In the genomic region with DNA sequence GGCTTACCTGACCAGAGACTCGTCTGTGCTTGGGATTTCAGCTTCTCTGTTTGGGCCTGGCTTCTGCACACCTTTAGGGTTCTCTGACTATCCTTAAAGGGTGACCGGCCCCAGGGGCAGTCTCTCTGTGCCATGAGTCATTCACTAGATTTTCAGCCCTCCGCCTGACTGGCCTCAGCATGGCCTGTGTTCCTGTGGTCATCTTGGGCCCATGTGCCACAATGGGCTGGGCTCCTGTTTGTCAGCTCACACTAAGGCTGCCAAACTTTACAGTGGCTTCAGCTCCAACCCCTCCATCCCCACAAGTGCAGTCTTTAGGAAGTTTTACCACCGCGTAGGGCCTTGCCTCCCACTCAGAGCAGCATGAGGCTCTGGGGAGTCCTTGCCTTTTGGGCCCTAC, we compare ENCODE assay signal across 28 mouse cellular contexts. TPM values are rescaled to one million over a fixed set of nuclear protein-coding genes. Genes with fewer than 3 reads are reported as not detected.
DNase-seq lines count a peak whose midpoint lies in the region; ATAC-seq and TF ChIP-seq lines count a peak whose summit lies in the region.
"Had no signal": no experiment of that assay in that cellular context is flagged by ENCODE, and none has a peak within 500 bp of the region (broad histone marks: within the 10 kb centered on the region; RNA-seq: fewer than 3 reads in every experiment).

No protein-coding gene starts in this region.

- 91% methylated on average over 5 of the region's 5 CpGs for WGBS in neural tube, embryonic 13.5 days
- 90% methylated on average over 5 of the region's 5 CpGs for WGBS in neural tube, embryonic 15.5 days
- WGBS in cerebellum, adult 2 months = 67% methylated on average over 5 of the region's 5 CpGs

- no peaks in the 10 kb centered on the region for H3K9me3 ChIP-seq in neural tube, embryonic 13.5 days
- H3K9me3 ChIP-seq in neural tube, embryonic 15.5 days (replicated peaks) = no peaks in the 10 kb centered on the region
- H3K9me3 ChIP-seq: embryonic facial prominence, embryonic 15.5 days; G1E; hindbrain, embryonic 10.5 days; hindbrain, embryonic 13.5 days; intestine, embryonic 15.5 days had no signal

- peaks cover 43% of the 10 kb centered on the region for H3K36me3 ChIP-seq in neural tube, embryonic 13.5 days
- H3K36me3 ChIP-seq in neural tube, embryonic 15.5 days = peaks cover 40% of the 10 kb centered on the region

- no peak for ATAC-seq in neural tube, embryonic 13.5 days (ENCODE audit: low read depth)
- ATAC-seq in neural tube, embryonic 15.5 days (ENCODE audit: low FRiP score) = no peak
- ATAC-seq: forebrain, embryonic 14.5 days; forebrain, postnatal 0 days; hindbrain, embryonic 16.5 days; intestine, embryonic 15.5 days had no signal

- TF ChIP-seq POLR2A in cerebellum, adult 2 months (IDR thresholded peaks at IDR 0.05; ENCODE audit: borderline replicate concordance, insufficient read depth, low read length) = no peak

- no peaks in the 10 kb centered on the region for H3K27me3 ChIP-seq in neural tube, embryonic 13.5 days
- no peaks in the 10 kb centered on the region for H3K27me3 ChIP-seq in neural tube, embryonic 15.5 days (replicated peaks)
- H3K27me3 ChIP-seq in cerebellum, adult 2 months (ENCODE audit: control insufficient read depth, insufficient read depth, low read length) = no peaks in the 10 kb centered on the region
- H3K27me3 ChIP-seq: CH12.LX; embryonic facial prominence, embryonic 15.5 days; hindbrain, embryonic 13.5 days; intestine, embryonic 15.5 days had no signal

- H3K4me3 ChIP-seq in neural tube, embryonic 13.5 days = no peak overlapping the region
- no peak overlapping the region for H3K4me3 ChIP-seq in neural tube, embryonic 15.5 days (replicated peaks)
- H3K4me3 ChIP-seq in cerebellum, adult 2 months (replicated peaks; ENCODE audit: insufficient read depth, low read depth, low read length) = no peak overlapping the region
- H3K4me3 ChIP-seq: embryonic facial prominence, embryonic 15.5 days; hindbrain, embryonic 10.5 days; hindbrain, embryonic 13.5 days; intestine, embryonic 15.5 days had no signal

- H3K27ac ChIP-seq in neural tube, embryonic 13.5 days (replicated peaks) = no peak overlapping the region
- H3K27ac ChIP-seq in neural tube, embryonic 15.5 days (replicated peaks) = no peak overlapping the region
- H3K27ac ChIP-seq in cerebellum, adult 2 months (ENCODE audit: insufficient read depth, low read length) = no peak overlapping the region
- H3K27ac ChIP-seq: embryonic facial prominence, embryonic 15.5 days; hindbrain, embryonic 10.5 days; hindbrain, embryonic 13.5 days; intestine, embryonic 15.5 days had no signal

- peaks cover 10% of the 10 kb centered on the region for H3K4me1 ChIP-seq in neural tube, embryonic 13.5 days (replicated peaks)
- peaks cover 13% of the 10 kb centered on the region for H3K4me1 ChIP-seq in neural tube, embryonic 15.5 days
- H3K4me1 ChIP-seq in cerebellum, adult 2 months (ENCODE audit: control insufficient read depth, insufficient read depth, low read length) = no peaks in the 10 kb centered on the region; the same call in 1 of the 2 replicates
- H3K4me1 ChIP-seq: embryonic facial prominence, embryonic 15.5 days; intestine, embryonic 15.5 days had no signal

- 0 out of 2 replicates have a peak overlapping the region, but pooled peaks have one; percentile 26 for H3K9ac ChIP-seq in neural tube, embryonic 13.5 days
- H3K9ac ChIP-seq in neural tube, embryonic 15.5 days (replicated peaks) = no peak overlapping the region
- H3K9ac ChIP-seq: embryonic facial prominence, embryonic 15.5 days; forebrain, postnatal 0 days; hindbrain, embryonic 13.5 days; intestine, embryonic 15.5 days had no signal

- no peak for TF ChIP-seq CTCF in cerebellum, adult 2 months (IDR thresholded peaks at IDR 0.05; ENCODE audit: borderline replicate concordance, insufficient read depth, low read depth, low read length)

- H3K4me2 ChIP-seq in neural tube, embryonic 13.5 days = no peak overlapping the region
- H3K4me2 ChIP-seq in neural tube, embryonic 15.5 days = no peak overlapping the region
- H3K4me2 ChIP-seq: embryonic facial prominence, embryonic 15.5 days; hindbrain, embryonic 13.5 days; intestine, embryonic 15.5 days had no signal

- peak; percentile 85 for DNase-seq in heart, adult 11 months
- no peak for DNase-seq in heart, postnatal 4 days
- DNase-seq in Muller cell, postnatal 12 days (ENCODE audit: inconsistent ontology term) = peak; percentile 59
- no peak for DNase-seq in cerebellum, adult 2 months
- DNase-seq: adrenal gland, adult 2 months; adrenal gland, postnatal 14 days; B cell, adult 2 months; cerebellum, adult 11 months; cerebellum, adult 8-10 months; cerebellum, postnatal 10 days; cerebellum, postnatal 36 days; embryo, embryonic 11 days; forebrain, postnatal 0 days; gastrocnemius, postnatal 25 days; kidney, adult 11 months; kidney, adult 8-10 months had no signal

RNA-seq across cellular contexts. Expression of gene Pdcd7, which starts 7.3 kb away (rescaled TPM):
- 10 to 100 TPM; 12.1 to 13.2 TPM for total RNA-seq in heart, postnatal 4 days (2021)
- polyA plus RNA-seq in neural tube, embryonic 13.5 days (2015; fragmentation: Nextera tagmentation; extraction: Ambion mirVana) = 10.0 and 10.9 TPM in 2 replicates
- polyA plus RNA-seq in neural tube, embryonic 15.5 days (2015; fragmentation: Nextera tagmentation; extraction: Ambion mirVana) = 8.9 TPM in 2 replicates
- 19.8 and 20.1 TPM in 2 replicates for polyA plus RNA-seq in cerebellum, adult 2 months (2012; rRNA removed)

RNA-seq across cellular contexts. Expression of gene Ubap1l, which starts 7.6 kb away (rescaled TPM):
- under 1 TPM in 1 of 2 experiments, not detected in 1; 0.36 TPM for total RNA-seq in heart, postnatal 4 days (2021)
- 1.6 and 2.0 TPM in 2 replicates for polyA plus RNA-seq in neural tube, embryonic 13.5 days (2015; fragmentation: Nextera tagmentation; extraction: Ambion mirVana)
- 2.3 and 3.6 TPM in 2 replicates for polyA plus RNA-seq in neural tube, embryonic 15.5 days (2015; fragmentation: Nextera tagmentation; extraction: Ambion mirVana)
- 34.2 and 38.1 TPM in 2 replicates for polyA plus RNA-seq in cerebellum, adult 2 months (2012; rRNA removed)
- polyA plus RNA-seq: embryonic facial prominence, embryonic 11.5 days; embryonic facial prominence, embryonic 15.5 days; heart, embryonic 14.5 days had no signal

RNA-seq across cellular contexts. Expression of gene Kbtbd13, which starts 38.2 kb away (rescaled TPM):
- total RNA-seq in heart, postnatal 4 days (2021) = 1 to 10 TPM; 1.1 to 1.2 TPM
- 0.32 and 0.47 TPM in 2 replicates for polyA plus RNA-seq in neural tube, embryonic 13.5 days (2015; fragmentation: Nextera tagmentation; extraction: Ambion mirVana)
- 0.51 TPM in 2 replicates for polyA plus RNA-seq in neural tube, embryonic 15.5 days (2015; fragmentation: Nextera tagmentation; extraction: Ambion mirVana)
- polyA plus RNA-seq in cerebellum, adult 2 months (2012; rRNA removed) = 0.11 and 0.14 TPM in 2 replicates
- total RNA-seq: CH12.LX, G1E had no signal
- polyA plus RNA-seq: G1E had no signal

RNA-seq across cellular contexts. Expression of gene Rasl12, which starts 45.1 kb away (rescaled TPM):
- 10 to 100 TPM in 1 of 2 experiments, 1 to 10 TPM in 1; 10.0 to 10.7 TPM for total RNA-seq in heart, postnatal 4 days (2021)
- 6.6 and 7.7 TPM in 2 replicates for polyA plus RNA-seq in neural tube, embryonic 13.5 days (2015; fragmentation: Nextera tagmentation; extraction: Ambion mirVana)
- 5.8 and 7.4 TPM in 2 replicates for polyA plus RNA-seq in neural tube, embryonic 15.5 days (2015; fragmentation: Nextera tagmentation; extraction: Ambion mirVana)
- 6.3 and 7.4 TPM in 2 replicates for polyA plus RNA-seq in cerebellum, adult 2 months (2012; rRNA removed)
- polyA plus RNA-seq: G1E had no signal

RNA-seq across cellular contexts. Expression of gene Clpx, which starts 59.2 kb away (rescaled TPM):
- total RNA-seq in heart, postnatal 4 days (2021) = 10 to 100 TPM; 50.7 to 53.1 TPM
- polyA plus RNA-seq in neural tube, embryonic 13.5 days (2015; fragmentation: Nextera tagmentation; extraction: Ambion mirVana) = 42.9 and 43.6 TPM in 2 replicates
- 40.6 and 43.3 TPM in 2 replicates for polyA plus RNA-seq in neural tube, embryonic 15.5 days (2015; fragmentation: Nextera tagmentation; extraction: Ambion mirVana)
- 26.5 and 27.3 TPM in 2 replicates for polyA plus RNA-seq in cerebellum, adult 2 months (2012; rRNA removed)

Comparison
In these comparisons a context has a peak if more than half of its experiments do, and no peak if none do; other contexts are left out.
1. DNase-seq: peak in heart, adult 11 months (single experiment) and Muller cell, postnatal 12 days (single experiment); none in heart, postnatal 4 days (single experiment) and cerebellum, adult 2 months (0 of 2).